Mouse (Mus musculus) ES-Bruce4 (cell line): ENCODE measurements around the gene Gabarap.

Source experiments
- CTCF ChIP-seq: IDR thresholded peaks from one replicate; pipeline ENCODE4 v1.8.1; 2011; ENCODE audit warnings: low read depth, low read length
- EP300 ChIP-seq: IDR thresholded peaks from 2 replicates; pipeline ENCODE4 v1.6.1; 2011; ENCODE audit warnings: low read depth, low read length; ENCODE audit not compliant: insufficient read depth
- POLR2A ChIP-seq: IDR thresholded peaks from one replicate; pipeline ENCODE4 v1.8.1; 2011; ENCODE audit warnings: low read length; ENCODE audit not compliant: insufficient read depth

- no peak for TF ChIP-seq POLR2A
- TF ChIP-seq CTCF = peak; percentile 63
- TF ChIP-seq EP300 = no peak
These were observed 40.0 kb upstream of the Gabarap start for GRCm38 (mm10) chr11:69950807-69951459.
